Mouse (Mus musculus) left cerebral cortex, postnatal 14 days (tissue): ENCODE measurements around the gene Ints1. TPM values are rescaled to one million over a fixed set of nuclear protein-coding genes. Genes with fewer than 3 reads are reported as not detected.

ENCODE experiments used
- DNase-seq, 2 experiments: peaks; one replicate each; pipeline ENCODE4 v3.0.0; 2021 to 2022; ENCODE audit warnings: low spot score in 2 of 2, mixed read lengths in 1 of 2
- intact Hi-C: fragments of 180-260 bp; cut with DNase I; formaldehyde crosslinking; loops from one replicate; pipeline ENCODE4 v1.15.1; 2025
- total RNA-seq, 2 experiments: library from RNA; stranded (reverse); gene quantifications; 2 replicates each; pipeline ENCODE4 v1.2.3; 2021

Ints1 gene
- total RNA-seq, 2 experiments from 2014 or later, result 96.8 to 102 TPM

- no peak for DNase-seq
Observed at GRCm38 (mm10) chr5:139803601-139804102, 28.2 kb upstream of the Ints1 start.

GRCm38 (mm10) chr5:139803165-139803564 is 27.7 kb upstream of the Ints1 start:
- intact Hi-C loops, result no loop called here

More at GRCm38 (mm10) chr5:139803601-139804102, 28.2 kb upstream of the Ints1 start:
- intact Hi-C loops, result no loop called here

GRCm38 (mm10) chr5:139801880-139802279 is 26.4 kb upstream of the Ints1 start:
- no peak for DNase-seq
- intact Hi-C loops, result no loop called here

More at GRCm38 (mm10) chr5:139803165-139803564, 27.7 kb upstream of the Ints1 start:
- DNase-seq, result no peak

GRCm38 (mm10) chr5:139801231-139801630 is 25.8 kb upstream of the Ints1 start:
- no peak for DNase-seq
- intact Hi-C loops, result no loop called here

- intact Hi-C loops, result no loop called here
- no peak for DNase-seq
Observed at GRCm38 (mm10) chr5:139799801-139800590, 24.5 kb upstream of the Ints1 start.

- DNase-seq, result no peak
- intact Hi-C loops, result no loop called here
Observed at GRCm38 (mm10) chr5:139799041-139799440, 23.6 kb upstream of the Ints1 start.

GRCm38 (mm10) chr5:139798168-139798900 is 22.9 kb upstream of the Ints1 start:
- DNase-seq, result no peak
- intact Hi-C loops, result no loop called here

GRCm38 (mm10) chr5:139797473-139798167 is 22.1 kb upstream of the Ints1 start:
- DNase-seq, result peak; percentile 82 to 90
- intact Hi-C loops, result no loop called here

GRCm38 (mm10) chr5:139796900-139797299 is 21.4 kb upstream of the Ints1 start:
- DNase-seq, result peak; percentile 61 to 80

GRCm38 (mm10) chr5:139796001-139796620 is 20.6 kb upstream of the Ints1 start:
- intact Hi-C loops, result no loop called here
- DNase-seq, result no peak

More at GRCm38 (mm10) chr5:139796900-139797299, 21.4 kb upstream of the Ints1 start:
- intact Hi-C loops, result no loop called here

- intact Hi-C loops, result no loop called here
- no peak for DNase-seq
Observed at GRCm38 (mm10) chr5:139794938-139795337, 19.5 kb upstream of the Ints1 start.

- DNase-seq, result no peak
- intact Hi-C loops, result no loop called here
Observed at GRCm38 (mm10) chr5:139794137-139794536, 18.7 kb upstream of the Ints1 start.

GRCm38 (mm10) chr5:139793338-139794089 is 18.0 kb upstream of the Ints1 start:
- intact Hi-C loops, result no loop called here
- DNase-seq, result no peak

GRCm38 (mm10) chr5:139792966-139793337 is 17.5 kb upstream of the Ints1 start:
- no peak for DNase-seq
- intact Hi-C loops, result no loop called here

- DNase-seq, result no peak
- intact Hi-C loops, result no loop called here
Observed at GRCm38 (mm10) chr5:139792159-139792775, 16.8 kb upstream of the Ints1 start.

GRCm38 (mm10) chr5:139791227-139792158 is 16.0 kb upstream of the Ints1 start, which contains the start of gene Mafk:
Mafk (plus strand) TSS chr5:139791513.
- peak; percentile 94 for DNase-seq
- intact Hi-C loops, result no loop called here

GRCm38 (mm10) chr5:139789466-139789865 is 14.0 kb upstream of the Ints1 start:
- DNase-seq, result no peak
- intact Hi-C loops, result no loop called here
